Mouse (Mus musculus) layer of hippocampus, adult 2 months (tissue): ENCODE results near the gene Prr18. TPM values are rescaled to one million over a fixed set of nuclear protein-coding genes. Genes with fewer than 3 reads are reported as not detected.
"Not testable (repeated sequence)": the region's sequence is repeated elsewhere in the genome, so short reads cannot be mapped to it uniquely, and the experiment has no call there.

Source experiments
- DNase-seq, 2 experiments: peaks; one replicate each; pipeline ENCODE4 v3.0.0; 2022; ENCODE audit warnings: low spot score in 2 of 2
- H3K27ac ChIP-seq: fragments of 200-600 bp; 2 replicates; pipeline ENCODE4 v1.8.1; 2022
- H3K4me3 ChIP-seq: fragments of 200-600 bp; 2 replicates; pipeline ENCODE4 v1.8.1; 2022; ENCODE audit warnings: mild to moderate bottlenecking
- CTCF ChIP-seq: fragments of 200-600 bp; conservative IDR thresholded peaks from 2 replicates; pipeline ENCODE4 v1.8.1; 2022; ENCODE audit warnings: antibody characterized with exemption, mild to moderate bottlenecking, moderate library complexity
- long read RNA-seq, 2 experiments: library from polyadenylated mRNA; stranded (forward); transcript quantifications; one replicate each; pipeline ENCODE4 v2.0.0; 2021; ENCODE audit warnings: borderline mapping rate in 2 of 2
- total RNA-seq, 2 experiments: library from RNA; stranded (reverse); gene quantifications; 2 replicates each; pipeline ENCODE4 v1.2.3; 2021

Gene Prr18
- total RNA-seq: 10 to 100 TPM; 18.0 to 19.3 TPM
- long read RNA-seq, experiment 1, transcript Prr18-202 (2 exons, 3,251 nt): major isoform, 12 of 25 reads
- long read RNA-seq, experiment 1, partial matches to known transcripts: 0 of 25 reads
- long read RNA-seq, experiment 1, other reads (novel, unspliced or antisense): 11 of 25 reads
- long read RNA-seq, experiment 2, transcript Prr18-202 (2 exons, 3,251 nt): major isoform, 14 of 25 reads
- long read RNA-seq, experiment 2, partial matches to known transcripts: 6 of 25 reads
- long read RNA-seq, experiment 2, other reads (novel, unspliced or antisense): 1 of 25 reads

GRCm38 (mm10) chr17:8337159-8337558, at the start of gene Prr18:
Gene Prr18 (plus strand): TSS chr17:8337459.
- H3K27ac ChIP-seq, H3K4me3 ChIP-seq, DNase-seq: not testable (repeated sequence)

DNA sequence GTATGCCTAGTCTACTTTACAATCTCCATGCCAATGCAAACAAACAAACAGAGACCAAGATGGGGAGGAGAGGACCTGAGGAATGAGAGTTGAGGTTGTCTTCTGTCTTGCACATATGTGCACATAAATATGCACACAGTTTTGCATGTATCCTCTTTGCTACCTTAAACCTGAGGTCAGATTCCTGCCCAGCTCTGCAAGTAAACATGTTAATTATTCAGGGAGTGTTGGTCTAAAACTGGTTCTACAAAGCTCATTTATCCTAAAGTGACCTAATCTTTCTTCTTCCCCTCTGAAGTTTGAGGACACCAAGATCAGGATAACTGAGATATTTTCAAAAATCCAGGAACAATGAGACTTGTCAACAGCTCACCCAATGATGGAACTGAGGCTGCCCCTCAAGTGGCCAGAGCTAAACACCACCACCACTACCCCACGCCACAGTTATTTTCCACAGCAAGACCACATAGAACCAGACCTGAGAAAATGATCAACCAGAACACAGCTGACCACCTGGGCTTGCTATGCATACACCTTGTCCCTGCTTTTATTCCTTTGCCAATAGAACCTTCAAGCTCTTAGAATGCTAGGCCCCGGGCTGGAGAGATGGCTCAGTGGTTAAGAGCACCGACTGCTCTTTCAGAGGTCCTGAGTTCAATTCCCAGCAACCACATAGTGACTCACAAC, 47.1 kb upstream of the Prr18 start:
- no peak for DNase-seq
- H3K27ac ChIP-seq: no peak overlapping the region
- no peak for TF ChIP-seq CTCF
- no peak overlapping the region for H3K4me3 ChIP-seq

DNA sequence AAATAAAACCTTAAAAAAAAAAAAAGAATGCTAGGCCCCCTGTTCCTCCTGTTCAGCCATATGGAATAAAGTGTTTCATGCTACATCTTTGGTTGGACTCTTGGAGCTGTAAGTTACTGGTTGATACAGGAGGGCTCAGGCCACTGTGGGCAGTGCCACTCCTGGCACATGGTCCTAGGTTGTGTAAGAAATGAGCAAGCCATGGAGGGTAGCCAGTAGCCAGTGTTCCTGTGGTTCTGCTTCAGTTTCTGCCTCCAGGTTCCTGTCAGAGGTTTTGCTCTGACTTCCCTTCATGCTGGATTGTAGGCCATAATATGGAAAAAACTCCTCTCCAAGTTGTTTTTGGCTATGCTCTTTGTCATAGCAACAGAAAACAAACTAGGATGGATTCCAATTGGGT, 46.5 kb upstream of the Prr18 start:
- H3K4me3 ChIP-seq: no peak overlapping the region
- TF ChIP-seq CTCF: no peak
- H3K27ac ChIP-seq: no peak overlapping the region
- no peak for DNase-seq

- no peak for DNase-seq
- H3K4me3 ChIP-seq: no peak overlapping the region
- peak; percentile 62 for TF ChIP-seq CTCF
- H3K27ac ChIP-seq: no peak overlapping the region
Observed at GRCm38 (mm10) chr17:8295825-8296224, 41.4 kb upstream of the Prr18 start.

DNA sequence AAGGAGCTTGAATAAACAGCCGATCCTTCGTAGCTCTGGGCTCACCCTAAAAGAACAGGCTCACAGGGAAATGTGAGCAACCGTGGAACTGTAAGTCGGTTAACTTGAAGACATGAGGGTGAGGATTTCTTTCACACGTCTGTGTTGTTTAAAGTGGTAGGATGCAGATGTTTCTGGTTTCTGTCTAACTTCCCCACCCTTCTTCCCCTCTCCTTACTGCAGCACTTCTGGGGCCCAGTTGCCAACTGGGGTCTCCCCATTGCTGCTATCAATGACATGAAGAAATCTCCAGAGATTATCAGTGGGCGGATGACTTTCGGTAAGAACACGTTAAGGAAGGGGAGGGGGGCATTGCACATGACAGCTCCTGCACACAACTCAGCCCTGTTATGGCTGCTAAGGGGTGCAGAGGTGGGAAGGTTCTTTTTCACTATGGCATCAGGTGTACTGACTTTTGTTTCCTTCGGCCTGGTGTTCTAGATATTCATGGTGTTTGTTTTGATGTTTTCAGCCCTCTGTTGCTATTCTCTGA, 40.9 kb upstream of the Prr18 start:
- TF ChIP-seq CTCF: no peak
- Histone ChIP-seq H3K27ac (no peak overlapping the region), H3K4me3 (no peak overlapping the region)
- DNase-seq: no peak

GRCm38 (mm10) chr17:8297746-8298145, 39.5 kb upstream of the Prr18 start:
- peak overlapping the region; percentile 72; the same call in 1 of the 2 replicates for H3K27ac ChIP-seq
- no peak for DNase-seq
- H3K4me3 ChIP-seq: no peak overlapping the region
- no peak for TF ChIP-seq CTCF

DNA sequence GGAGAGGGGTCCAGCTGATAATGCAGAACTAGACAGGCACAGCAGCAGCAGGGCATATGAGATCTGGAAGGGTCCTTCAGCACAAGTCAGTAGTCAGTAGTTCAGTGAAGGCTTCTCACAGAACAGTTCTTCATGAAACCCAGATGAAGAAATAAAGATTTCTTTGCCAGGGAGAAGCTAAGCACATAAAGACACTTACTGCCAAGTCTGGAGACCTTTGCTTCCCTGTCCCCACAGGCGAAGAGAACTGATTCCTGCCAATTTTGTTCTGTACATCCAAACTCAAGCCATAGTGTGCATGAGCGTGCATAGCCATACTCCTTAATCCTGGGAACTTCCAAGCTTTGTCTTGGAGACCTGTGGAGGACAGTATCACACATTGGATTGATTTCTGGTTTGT, 39.0 kb upstream of the Prr18 start:
- TF ChIP-seq CTCF: no peak
- no peak for DNase-seq
- Histone ChIP-seq H3K4me3 (no peak overlapping the region), H3K27ac (peak overlapping the region; percentile 72; the same call in 1 of the 2 replicates)

DNA sequence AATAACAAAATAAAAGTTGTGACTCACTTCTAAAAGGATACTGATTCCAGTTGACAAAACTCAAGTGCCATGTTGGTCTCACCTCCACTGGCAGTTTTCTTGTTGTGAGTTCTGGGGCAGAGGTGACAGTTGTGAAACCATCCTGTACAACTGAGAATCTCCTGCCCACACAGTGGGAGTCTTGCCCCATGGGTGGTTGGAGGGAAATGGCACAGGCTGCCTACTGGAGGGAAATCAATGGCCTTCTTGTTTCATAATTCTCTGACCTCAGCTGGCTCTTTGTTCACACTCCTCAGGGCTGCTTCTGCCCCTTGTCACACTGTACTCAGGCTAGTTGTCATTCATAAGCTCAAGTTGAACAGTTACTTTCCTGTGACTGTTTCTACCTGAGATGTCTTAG, 37.7 kb upstream of the Prr18 start:
- no peak overlapping the region for H3K4me3 ChIP-seq
- no peak for TF ChIP-seq CTCF
- no peak for DNase-seq
- peak overlapping the region; percentile 72; the same call in 1 of the 2 replicates for H3K27ac ChIP-seq

DNA sequence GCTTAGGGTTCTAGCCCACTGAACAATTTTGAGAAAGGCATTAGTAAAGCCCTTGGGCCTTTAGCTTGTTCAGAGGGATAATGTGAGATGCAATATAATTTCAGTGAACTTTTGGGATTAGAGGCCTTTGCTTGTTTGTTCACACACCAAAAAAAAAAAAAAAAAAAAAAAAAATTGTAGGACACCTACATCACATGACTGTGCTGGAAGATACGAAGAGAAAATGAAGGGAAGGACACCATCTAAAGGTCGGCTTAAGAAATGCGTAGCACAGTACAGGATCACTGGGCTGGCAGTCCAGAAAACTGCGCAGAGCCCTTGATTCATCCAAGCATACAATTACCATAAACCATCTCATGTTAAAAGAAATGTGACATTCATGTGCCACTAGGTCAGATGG, 35.7 kb upstream of the Prr18 start:
- TF ChIP-seq CTCF: peak; percentile 66
- Histone ChIP-seq H3K27ac (no peak overlapping the region), H3K4me3 (no peak overlapping the region)
- no peak for DNase-seq

GRCm38 (mm10) chr17:8302772-8303438, 34.4 kb upstream of the Prr18 start:
- no peak overlapping the region for H3K4me3 ChIP-seq
- no peak for TF ChIP-seq CTCF
- DNase-seq: no peak
- H3K27ac ChIP-seq: no peak overlapping the region

- no peak for DNase-seq
- Histone ChIP-seq H3K27ac (no peak overlapping the region), H3K4me3 (no peak overlapping the region)
- no peak for TF ChIP-seq CTCF
Observed at GRCm38 (mm10) chr17:8303671-8304070, 33.6 kb upstream of the Prr18 start.

- H3K27ac ChIP-seq: no peak overlapping the region
- no peak overlapping the region for H3K4me3 ChIP-seq
- peak; percentile 48 for TF ChIP-seq CTCF
- DNase-seq: no peak
Observed at GRCm38 (mm10) chr17:8305801-8306200, 31.5 kb upstream of the Prr18 start.
